Mouse (Mus musculus): ENCODE data around the gene Efna2. TPM values are rescaled to one million over a fixed set of nuclear protein-coding genes. Genes with fewer than 3 reads are reported as not detected.

Gene Efna2
- polyA plus RNA-seq, 1 experiment from 2014 or later, result 42.3 TPM

GRCm38 (mm10) chr10:80139975-80140665 is 39.2 kb upstream of the Efna2 start:
- H3K9me3 ChIP-seq (replicated peaks; ENCODE audit: control insufficient read depth, low read length), result no peaks in the 10 kb centered on the region
- DNase-seq (ENCODE audit: low spot score), result no peak
- H3K4me3 ChIP-seq (ENCODE audit: low read depth, low read length), result no peak overlapping the region
- peaks cover 14% of the 10 kb centered on the region for H3K4me1 ChIP-seq (ENCODE audit: control insufficient read depth, insufficient read depth, low read length)
- H3K27ac ChIP-seq (replicated peaks; ENCODE audit: low read depth, low read length), result no peak overlapping the region
- H3K4me2 ChIP-seq (ENCODE audit: low read depth, low read length), result no peak overlapping the region
- no peak overlapping the region for H3K9ac ChIP-seq (replicated peaks; ENCODE audit: low read length)
- no peak for ATAC-seq (replicated peaks; ENCODE audit: insufficient number of reproducible peaks, low FRiP score, low TSS enrichment, low read depth)
- WGBS, result 74% methylated on average over 11 of the region's 11 CpGs
- H3K36me3 ChIP-seq (replicated peaks; ENCODE audit: control insufficient read depth, insufficient read depth, low read depth, low read length), result peaks cover 7% of the 10 kb centered on the region
- H3K27me3 ChIP-seq (ENCODE audit: control insufficient read depth, insufficient read depth, low read length), result peaks cover 19% of the 10 kb centered on the region

GRCm38 (mm10) chr10:80140666-80141035 is 38.6 kb upstream of the Efna2 start, which contains the start of gene Cbarp:
Cbarp (minus strand) TSS chr10:80140835.
- H3K4me1 ChIP-seq (ENCODE audit: control insufficient read depth, insufficient read depth, low read length), result peaks cover 14% of the 10 kb centered on the region
- peak within 1 kb of the TSS; percentile 39 for H3K9ac ChIP-seq (replicated peaks; ENCODE audit: low read length)
- DNase-seq (ENCODE audit: low spot score), result no peak
- WGBS, result 73% methylated on average over 10 of the region's 10 CpGs
- peak within 1 kb of the TSS; percentile 76 for H3K4me3 ChIP-seq (ENCODE audit: low read depth, low read length)
- H3K27ac ChIP-seq (replicated peaks; ENCODE audit: low read depth, low read length), result no peak within 1 kb of the TSS
- no peaks in the 10 kb centered on the region for H3K9me3 ChIP-seq (replicated peaks; ENCODE audit: control insufficient read depth, low read length)
- peak within 1 kb of the TSS; percentile 53 for H3K4me2 ChIP-seq (ENCODE audit: low read depth, low read length)
- ATAC-seq (replicated peaks; ENCODE audit: insufficient number of reproducible peaks, low FRiP score, low TSS enrichment, low read depth), result no peak
- peaks cover 19% of the 10 kb centered on the region for H3K27me3 ChIP-seq (ENCODE audit: control insufficient read depth, insufficient read depth, low read length)
- peaks cover 9% of the 10 kb centered on the region for H3K36me3 ChIP-seq (replicated peaks; ENCODE audit: control insufficient read depth, insufficient read depth, low read depth, low read length)

- WGBS, result under 1% methylated on average over 29 of the region's 29 CpGs
- ATAC-seq (replicated peaks; ENCODE audit: insufficient number of reproducible peaks, low FRiP score, low TSS enrichment, low read depth) (peak; percentile 45; the same call in 1 of the 2 replicates), DNase-seq (ENCODE audit: low spot score) (peak; percentile 95)
- no peaks in the 10 kb centered on the region for H3K9me3 ChIP-seq (replicated peaks; ENCODE audit: control insufficient read depth, low read length)
- H3K4me3 ChIP-seq (ENCODE audit: low read depth, low read length), result peak overlapping the region; percentile 75
- H3K4me2 ChIP-seq (ENCODE audit: low read depth, low read length), result peak overlapping the region; percentile 53
- peaks cover 17% of the 10 kb centered on the region for H3K27me3 ChIP-seq (ENCODE audit: control insufficient read depth, insufficient read depth, low read length)
- H3K36me3 ChIP-seq (replicated peaks; ENCODE audit: control insufficient read depth, insufficient read depth, low read depth, low read length), result peaks cover 12% of the 10 kb centered on the region
- H3K4me1 ChIP-seq (ENCODE audit: control insufficient read depth, insufficient read depth, low read length), result peaks cover 14% of the 10 kb centered on the region
- H3K27ac ChIP-seq (replicated peaks; ENCODE audit: low read depth, low read length), result no peak overlapping the region
- H3K9ac ChIP-seq (replicated peaks; ENCODE audit: low read length), result peak overlapping the region; percentile 39
Measured at GRCm38 (mm10) chr10:80141243-80141642, 38.0 kb upstream of the Efna2 start.

GRCm38 (mm10) chr10:80141786-80142529 is 37.3 kb upstream of the Efna2 start:
- H3K36me3 ChIP-seq (replicated peaks; ENCODE audit: control insufficient read depth, insufficient read depth, low read depth, low read length), result peaks cover 13% of the 10 kb centered on the region
- H3K27me3 ChIP-seq (ENCODE audit: control insufficient read depth, insufficient read depth, low read length), result peaks cover 10% of the 10 kb centered on the region
- H3K27ac ChIP-seq (replicated peaks; ENCODE audit: low read depth, low read length), result peak overlapping the region; percentile 72
- peak overlapping the region; percentile 75 for H3K4me3 ChIP-seq (ENCODE audit: low read depth, low read length)
- H3K4me2 ChIP-seq (ENCODE audit: low read depth, low read length), result peak overlapping the region; percentile 89
- WGBS, result 1% methylated on average over 40 of the region's 43 CpGs
- no peaks in the 10 kb centered on the region for H3K9me3 ChIP-seq (replicated peaks; ENCODE audit: control insufficient read depth, low read length)
- H3K4me1 ChIP-seq (ENCODE audit: control insufficient read depth, insufficient read depth, low read length), result peaks cover 14% of the 10 kb centered on the region
- DNase-seq (ENCODE audit: low spot score) (peak; percentile 100), ATAC-seq (replicated peaks; ENCODE audit: insufficient number of reproducible peaks, low FRiP score, low TSS enrichment, low read depth) (peak; percentile 78)
- peak overlapping the region; percentile 85 for H3K9ac ChIP-seq (replicated peaks; ENCODE audit: low read length)

- Histone ChIP-seq H3K27me3 (ENCODE audit: control insufficient read depth, insufficient read depth, low read length) (peaks cover 5% of the 10 kb centered on the region; the same call in 1 of the 2 replicates), H3K27ac (replicated peaks; ENCODE audit: low read depth, low read length) (peak overlapping the region; percentile 72), H3K9ac (replicated peaks; ENCODE audit: low read length) (peak overlapping the region; percentile 85), H3K4me3 (ENCODE audit: low read depth, low read length) (peak overlapping the region; percentile 75), H3K4me1 (ENCODE audit: control insufficient read depth, insufficient read depth, low read length) (peaks cover 10% of the 10 kb centered on the region), H3K4me2 (ENCODE audit: low read depth, low read length) (peak overlapping the region; percentile 89), H3K36me3 (replicated peaks; ENCODE audit: control insufficient read depth, insufficient read depth, low read depth, low read length) (peaks cover 13% of the 10 kb centered on the region), H3K9me3 (replicated peaks; ENCODE audit: control insufficient read depth, low read length) (no peaks in the 10 kb centered on the region)
- ATAC-seq (replicated peaks; ENCODE audit: insufficient number of reproducible peaks, low FRiP score, low TSS enrichment, low read depth) (no peak; the same call in 1 of the 2 replicates), DNase-seq (ENCODE audit: low spot score) (no peak)
- WGBS, result under 1% methylated on average over 15 of the region's 15 CpGs
Measured at GRCm38 (mm10) chr10:80142530-80142925, 36.8 kb upstream of the Efna2 start.

GRCm38 (mm10) chr10:80143664-80144063 is 35.6 kb upstream of the Efna2 start:
- Histone ChIP-seq H3K4me1 (ENCODE audit: control insufficient read depth, insufficient read depth, low read length) (peaks cover 4% of the 10 kb centered on the region), H3K27ac (replicated peaks; ENCODE audit: low read depth, low read length) (no peak overlapping the region), H3K4me3 (ENCODE audit: low read depth, low read length) (0 out of 2 replicates have a peak overlapping the region, but pooled peaks have one; percentile 3), H3K27me3 (ENCODE audit: control insufficient read depth, insufficient read depth, low read length) (0 out of 2 replicates have a peak, but pooled peaks cover 2% of the 10 kb centered on the region), H3K36me3 (replicated peaks; ENCODE audit: control insufficient read depth, insufficient read depth, low read depth, low read length) (peaks cover 13% of the 10 kb centered on the region), H3K9ac (replicated peaks; ENCODE audit: low read length) (no peak overlapping the region), H3K4me2 (ENCODE audit: low read depth, low read length) (no peak overlapping the region), H3K9me3 (replicated peaks; ENCODE audit: control insufficient read depth, low read length) (no peaks in the 10 kb centered on the region)
- ATAC-seq (replicated peaks; ENCODE audit: insufficient number of reproducible peaks, low FRiP score, low TSS enrichment, low read depth) (no peak), DNase-seq (ENCODE audit: low spot score) (no peak)
- WGBS, result 94% methylated on average over 7 of the region's 7 CpGs

GRCm38 (mm10) chr10:80144159-80144558 is 35.1 kb upstream of the Efna2 start:
- H3K27me3 ChIP-seq (ENCODE audit: control insufficient read depth, insufficient read depth, low read length), result 0 out of 2 replicates have a peak, but pooled peaks cover 2% of the 10 kb centered on the region
- H3K36me3 ChIP-seq (replicated peaks; ENCODE audit: control insufficient read depth, insufficient read depth, low read depth, low read length), result peaks cover 13% of the 10 kb centered on the region
- H3K27ac ChIP-seq (replicated peaks; ENCODE audit: low read depth, low read length), result no peak overlapping the region
- 95% methylated on average over 12 of the region's 12 CpGs for WGBS
- H3K9ac ChIP-seq (replicated peaks; ENCODE audit: low read length), result no peak overlapping the region
- H3K4me3 ChIP-seq (ENCODE audit: low read depth, low read length), result no peak overlapping the region
- no peak overlapping the region for H3K4me2 ChIP-seq (ENCODE audit: low read depth, low read length)
- no peak for ATAC-seq (replicated peaks; ENCODE audit: insufficient number of reproducible peaks, low FRiP score, low TSS enrichment, low read depth)
- DNase-seq (ENCODE audit: low spot score), result no peak
- H3K9me3 ChIP-seq (replicated peaks; ENCODE audit: control insufficient read depth, low read length), result no peaks in the 10 kb centered on the region
- H3K4me1 ChIP-seq (ENCODE audit: control insufficient read depth, insufficient read depth, low read length), result peaks cover 3% of the 10 kb centered on the region

All from embryonic facial prominence, embryonic 11.5 days (tissue).